Mouse (Mus musculus) forebrain, embryonic 10.5 days (tissue): ENCODE results near the gene Bmpr1b. TPM values are rescaled to one million over a fixed set of nuclear protein-coding genes. Genes with fewer than 3 reads are reported as not detected.

Experiments
- DNase-seq: peaks from one replicate; pipeline ENCODE4 v3.0.0-alpha.2; 2017; ENCODE audit warnings: low spot score; ENCODE audit errors: extremely low spot score
- H3K27ac ChIP-seq: fragments of 300-500 bp; sonication (generic); 2 replicates; pipeline ENCODE4 v1.5.1; 2016; ENCODE audit warnings: mild to moderate bottlenecking
- H3K27me3 ChIP-seq: fragments of 300-500 bp; sonication (generic); 2 replicates; pipeline ENCODE4 v1.6.1; 2016; ENCODE audit warnings: mild to moderate bottlenecking; ENCODE audit not compliant: poor library complexity, severe bottlenecking
- H3K36me3 ChIP-seq: fragments of 300-500 bp; sonication (generic); replicated peaks from 2 replicates; pipeline ENCODE4 v1.6.1; 2016; ENCODE audit warnings: mild to moderate bottlenecking, moderate library complexity
- H3K4me1 ChIP-seq: fragments of 300-500 bp; sonication (generic); 2 replicates; pipeline ENCODE4 v1.6.1; 2016
- H3K4me3 ChIP-seq: fragments of 300-500 bp; sonication (generic); 2 replicates; pipeline ENCODE4 v1.5.1; 2016; ENCODE audit warnings: mild to moderate bottlenecking, moderate library complexity
- H3K9me3 ChIP-seq: fragments of 300-500 bp; sonication (generic); 2 replicates; pipeline ENCODE4 v1.6.1; 2016; ENCODE audit warnings: mild to moderate bottlenecking, moderate library complexity
- WGBS: fragments of 180-500 bp; shearing (Covaris S2); methylation state at CpG from one replicate; pipeline ENCODE4 v1.1.7; 2016; 5-methylcytosine and 5-hydroxymethylcytosine counted together
- polyA plus RNA-seq: library from polyadenylated mRNA; unstranded; fragments of >200 nt; fragmentation: Nextera tagmentation; extraction: Ambion mirVana; gene quantifications from 2 replicates; pipeline ENCODE4 v1.2.1, GENCODE M21; 2016

The Bmpr1b gene
- polyA plus RNA-seq, 1 experiment from 2014 or later = 9.2 TPM

DNA sequence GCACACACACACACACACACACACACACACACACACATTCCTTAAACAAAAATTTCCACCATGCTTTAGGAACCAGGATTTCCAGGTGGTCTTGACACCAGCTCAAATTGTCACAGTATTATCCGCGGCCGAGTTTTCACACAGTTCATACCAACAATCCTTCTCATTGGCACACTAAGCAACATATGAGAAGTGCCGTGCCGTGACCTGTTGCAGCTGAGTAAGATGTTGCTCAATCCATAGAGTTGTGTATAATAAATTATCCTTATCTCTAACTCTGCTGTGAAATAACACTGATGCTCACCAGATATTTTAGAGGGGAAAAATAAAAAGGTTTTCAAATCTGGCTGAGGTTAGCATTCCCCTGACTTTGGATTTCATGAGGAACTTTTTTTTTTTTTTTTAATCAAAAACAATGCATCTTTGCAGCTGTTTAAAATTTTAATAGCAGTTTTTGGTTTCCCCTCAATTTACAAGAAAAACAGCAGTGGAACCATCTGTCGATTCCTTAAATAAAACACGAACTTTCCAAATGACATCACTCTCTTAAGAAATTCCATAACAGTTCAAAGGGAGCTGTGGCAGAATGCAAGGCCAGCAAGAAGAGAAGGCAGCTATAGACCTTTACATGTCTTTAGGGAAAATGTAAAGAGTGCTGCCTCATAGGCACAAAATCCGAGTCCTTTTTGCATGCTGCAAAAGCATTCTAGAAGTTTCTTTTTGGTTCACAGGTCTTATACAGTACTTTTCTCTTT, 378.0 kb downstream of the Bmpr1b start:
- Histone ChIP-seq H3K27ac (no peak overlapping the region), H3K36me3 (no peaks in the 10 kb centered on the region), H3K9me3 (no peaks in the 10 kb centered on the region), H3K27me3 (no peaks in the 10 kb centered on the region), H3K4me3 (no peak overlapping the region), H3K4me1 (no peaks in the 10 kb centered on the region)
- 91% methylated on average over 8 of the region's 8 CpGs for WGBS
- no peak for DNase-seq

Other genes starting within 250 kb of the Bmpr1b start
- 21.8 TPM in 2 replicates for gene Pdlim5, start 226.3 kb upstream of the Bmpr1b start, polyA plus RNA-seq